Mouse (Mus musculus): ENCODE measurements at regions not wholly inside any gene's neighbourhood (a gene's known extent, or its start where the extent isn't known, plus 50 kb on each side); places are given as distances from the start of the nearest gene placed in this dataset.

DNA sequence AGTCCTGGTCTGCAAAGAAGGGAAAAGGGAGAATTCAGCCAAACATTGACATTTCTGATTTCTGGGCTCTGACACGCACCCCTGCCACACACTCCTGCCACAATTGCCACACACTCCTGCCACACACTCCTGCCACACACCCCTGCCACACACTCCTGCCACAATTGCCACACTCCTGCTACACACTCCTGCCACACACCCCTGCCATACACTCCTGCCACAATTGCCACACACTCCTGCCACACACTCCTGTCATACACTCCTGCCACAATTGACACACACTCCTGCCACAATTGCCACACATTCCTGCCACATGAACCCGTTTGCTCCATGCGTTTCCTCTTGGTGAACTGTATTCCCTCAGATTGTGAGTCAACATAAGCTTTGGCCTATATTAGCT lies 130.0 kb upstream of the Gm9833 start:
- 91% methylated on average over 3 of the region's 3 CpGs for WGBS
- DNase-seq, result no peak
- TF ChIP-seq CTCF (conservative IDR thresholded peaks at IDR 0.05; ENCODE audit: insufficient read depth, insufficient read length, low read depth, low read length) (no peak), POLR2A (IDR thresholded peaks at IDR 0.05; ENCODE audit: low read depth, low read length) (no peak)
- Histone ChIP-seq H3K4me3 (ENCODE audit: insufficient read depth, low read depth, low read length) (no peak overlapping the region), H3K36me3 (ENCODE audit: control insufficient read depth, insufficient read depth, low read length) (no peaks in the 10 kb centered on the region), H3K27me3 (replicated peaks; ENCODE audit: control insufficient read depth, insufficient read depth, low read length) (no peaks in the 10 kb centered on the region), H3K4me1 (ENCODE audit: control insufficient read depth, insufficient read depth, low read length) (no peaks in the 10 kb centered on the region), H3K27ac (ENCODE audit: insufficient read depth, low read depth, low read length) (no peak overlapping the region)

DNA sequence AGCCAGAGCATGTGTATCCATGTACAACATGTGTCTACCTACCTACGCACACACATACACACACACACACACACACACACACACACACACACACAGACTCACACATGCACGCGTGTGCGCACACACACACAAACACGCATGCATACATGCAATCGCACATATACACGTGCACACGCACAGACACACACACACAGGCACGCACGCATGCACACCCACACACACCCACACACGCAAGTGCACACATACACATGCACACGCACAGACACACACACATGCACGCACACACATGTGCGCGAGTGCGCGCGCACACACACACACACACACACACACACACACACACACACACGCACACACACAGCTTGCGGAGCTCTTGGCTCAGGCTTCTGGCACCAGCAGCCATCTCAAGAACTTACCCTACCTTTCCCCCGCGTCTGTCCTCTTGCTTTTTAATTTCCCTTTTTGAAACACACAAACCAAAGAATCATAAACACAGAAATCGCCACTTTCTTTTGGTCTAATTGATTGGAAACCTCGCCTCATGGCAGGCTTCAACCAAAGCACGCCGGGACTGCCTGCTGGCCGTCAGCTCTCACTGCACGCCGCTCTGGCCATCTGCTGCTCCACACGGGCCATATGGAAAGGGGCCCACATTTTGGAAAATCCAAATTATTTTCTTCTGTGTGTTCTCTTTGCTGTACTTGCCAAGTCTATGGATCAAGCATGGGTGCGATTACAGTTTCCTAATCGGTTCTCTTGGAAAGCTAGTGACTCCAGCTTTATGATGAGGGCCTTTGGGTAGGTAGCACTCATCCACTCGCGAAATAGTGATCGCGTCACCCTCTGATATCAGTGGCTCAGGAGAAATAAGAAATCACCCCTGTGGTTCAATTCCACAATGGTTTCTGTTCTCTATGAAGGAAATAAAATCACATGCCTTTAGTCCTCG lies 127.9 kb upstream of the Gm9833 start:
- Histone ChIP-seq H3K27ac (ENCODE audit: insufficient read depth, low read depth, low read length) (no peak overlapping the region), H3K4me3 (ENCODE audit: insufficient read depth, low read depth, low read length) (no peak overlapping the region), H3K36me3 (ENCODE audit: control insufficient read depth, insufficient read depth, low read length) (no peaks in the 10 kb centered on the region), H3K4me1 (ENCODE audit: control insufficient read depth, insufficient read depth, low read length) (no peaks in the 10 kb centered on the region), H3K27me3 (replicated peaks; ENCODE audit: control insufficient read depth, insufficient read depth, low read length) (no peaks in the 10 kb centered on the region)
- no peak for DNase-seq
- TF ChIP-seq POLR2A (IDR thresholded peaks at IDR 0.05; ENCODE audit: low read depth, low read length), result no peak
- no peak for TF ChIP-seq CTCF (conservative IDR thresholded peaks at IDR 0.05; ENCODE audit: insufficient read depth, insufficient read length, low read depth, low read length)
- 95% methylated on average over 37 of the region's 37 CpGs for WGBS

DNA sequence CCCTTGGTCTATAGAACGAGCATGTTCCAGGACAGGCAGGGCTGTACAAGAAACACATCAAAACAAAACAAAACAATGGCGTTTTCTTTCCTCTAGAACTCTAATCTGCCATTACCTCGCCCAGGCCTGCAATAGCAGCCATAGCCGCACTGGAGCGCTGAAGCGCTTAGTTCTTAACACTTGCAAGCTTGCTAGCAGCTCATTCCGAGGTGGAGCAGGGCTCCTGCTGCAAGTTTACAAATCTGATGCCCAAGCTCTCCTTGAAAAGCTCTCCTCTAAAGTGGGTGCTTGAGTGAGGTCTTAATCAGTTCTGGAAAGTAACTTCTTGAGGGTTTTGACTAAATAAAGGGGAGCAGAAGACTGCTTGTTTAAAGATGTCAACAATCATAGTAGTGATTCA lies 127.2 kb upstream of the Gm9833 start:
- DNase-seq, result peak; percentile 31
- Histone ChIP-seq H3K27ac (ENCODE audit: insufficient read depth, low read depth, low read length) (no peak overlapping the region), H3K27me3 (replicated peaks; ENCODE audit: control insufficient read depth, insufficient read depth, low read length) (no peaks in the 10 kb centered on the region), H3K36me3 (ENCODE audit: control insufficient read depth, insufficient read depth, low read length) (no peaks in the 10 kb centered on the region), H3K4me3 (ENCODE audit: insufficient read depth, low read depth, low read length) (no peak overlapping the region), H3K4me1 (ENCODE audit: control insufficient read depth, insufficient read depth, low read length) (no peaks in the 10 kb centered on the region)
- 50% methylated on average over 7 of the region's 7 CpGs for WGBS
- peak; percentile 47; the same call in 1 of the 2 replicates for TF ChIP-seq CTCF (conservative IDR thresholded peaks at IDR 0.05; ENCODE audit: insufficient read depth, insufficient read length, low read depth, low read length)
- no peak for TF ChIP-seq POLR2A (IDR thresholded peaks at IDR 0.05; ENCODE audit: low read depth, low read length)

All from kidney, adult 2 months (tissue).